ENCODE assay signal across 18 mouse cellular contexts in genomic region chr17:79784256-79784870, GRCm38 (mm10).
"Had no signal": no experiment of that assay in that cellular context is flagged by ENCODE, and none has a peak within 500 bp of the region (broad histone marks: within the 10 kb centered on the region; RNA-seq: fewer than 3 reads in every experiment).

No protein-coding gene starts in this region.

- H3K4me1 ChIP-seq: liver, embryonic 13.5 days; midbrain, embryonic 12.5 days; midbrain, embryonic 15.5 days; neural tube, embryonic 12.5 days; neural tube, embryonic 15.5 days had no signal

- H3K27me3 ChIP-seq: liver, embryonic 13.5 days; midbrain, embryonic 12.5 days; midbrain, embryonic 15.5 days; neural tube, embryonic 12.5 days; neural tube, embryonic 15.5 days had no signal

- H3K9me3 ChIP-seq: midbrain, embryonic 15.5 days; neural tube, embryonic 15.5 days had no signal

- ATAC-seq: midbrain, embryonic 15.5 days had no signal

- H3K4me2 ChIP-seq: liver, embryonic 13.5 days; midbrain, embryonic 12.5 days; midbrain, embryonic 15.5 days; neural tube, embryonic 12.5 days; neural tube, embryonic 15.5 days had no signal

- H3K9ac ChIP-seq: liver, embryonic 13.5 days; midbrain, embryonic 12.5 days; midbrain, embryonic 15.5 days; neural tube, embryonic 12.5 days; neural tube, embryonic 15.5 days had no signal

- DNase-seq: kidney, adult 18-20 months; kidney, postnatal 25 days; layer of hippocampus, postnatal 36 days; liver, embryonic 13.5 days; lung, adult 2 months; right cerebral cortex, adult 18-20 months; right cerebral cortex, postnatal 14 days; right cerebral cortex, postnatal 4 days; thymus, adult 2 months; thymus, postnatal 14 days; thymus, postnatal 4 days had no signal

- H3K4me3 ChIP-seq: left cerebral cortex, adult 2 months; liver, embryonic 13.5 days; midbrain, embryonic 12.5 days; midbrain, embryonic 15.5 days; neural tube, embryonic 12.5 days; neural tube, embryonic 15.5 days had no signal

- H3K27ac ChIP-seq: left cerebral cortex, adult 2 months; liver, embryonic 13.5 days; macrophage; midbrain, embryonic 12.5 days; midbrain, embryonic 15.5 days; neural tube, embryonic 12.5 days; neural tube, embryonic 15.5 days; stomach, postnatal 0 days had no signal

- H3K36me3 ChIP-seq: liver, embryonic 13.5 days; midbrain, embryonic 12.5 days; midbrain, embryonic 15.5 days; neural tube, embryonic 12.5 days; neural tube, embryonic 15.5 days had no signal
